Mouse (Mus musculus) G1E-ER4 (cell line): ENCODE measurements around the gene Gmds. TPM values are rescaled to one million over a fixed set of nuclear protein-coding genes. Genes with fewer than 3 reads are reported as not detected.

Experiments
- GATA1 ChIP-seq: IDR thresholded peaks from one replicate; pipeline ENCODE4 v1.8.0; 2012; ENCODE audit warnings: low read length, inconsistent platforms
- polyA plus RNA-seq: library from polyadenylated mRNA; stranded (reverse); fragments of >175 nt; gene quantifications from 2 replicates; pipeline ENCODE4 v1.2.3, GENCODE M21; 2012

Gene Gmds
- polyA plus RNA-seq, 1 experiment = 56.1 TPM

GRCm38 (mm10) chr13:31810693-31811541 lies 527.6 kb downstream of the Gmds start:
- TF ChIP-seq GATA1 = no peak

DNA sequence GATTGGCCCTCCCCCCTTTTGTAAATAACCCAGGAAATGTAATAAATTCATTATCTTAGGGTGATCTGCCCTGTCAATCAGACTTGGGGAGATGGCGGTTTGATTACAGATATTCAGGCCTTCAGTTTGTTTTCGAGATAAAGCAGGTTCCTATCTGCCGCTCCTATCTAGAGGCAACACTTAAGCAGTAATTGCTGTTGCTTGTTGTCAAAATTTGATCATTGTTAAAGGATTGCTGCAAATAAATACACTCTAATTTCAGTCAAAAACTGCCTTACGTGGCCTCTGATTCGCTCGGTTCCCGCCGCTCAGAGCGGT lies 528.2 kb downstream of the Gmds start:
- no peak for TF ChIP-seq GATA1

DNA sequence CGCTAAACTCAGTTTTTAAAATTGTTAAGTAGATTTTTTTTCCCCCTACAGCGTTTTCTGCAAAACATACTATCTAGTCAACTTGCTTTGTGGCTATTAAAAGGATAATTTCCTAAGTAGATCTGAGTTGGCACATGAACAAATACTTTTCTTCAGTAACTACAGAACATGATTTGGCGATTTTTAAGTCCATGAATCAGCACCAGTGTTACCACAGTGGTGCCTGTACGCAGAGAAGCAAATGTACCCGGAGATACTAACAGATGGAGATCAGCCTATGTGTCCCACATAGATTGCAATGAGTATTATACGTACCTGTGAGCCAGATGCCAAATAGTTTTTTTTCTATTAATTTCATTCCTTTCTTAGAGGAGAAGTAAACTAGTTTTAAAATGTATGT lies 528.8 kb downstream of the Gmds start:
- TF ChIP-seq GATA1 = no peak

DNA sequence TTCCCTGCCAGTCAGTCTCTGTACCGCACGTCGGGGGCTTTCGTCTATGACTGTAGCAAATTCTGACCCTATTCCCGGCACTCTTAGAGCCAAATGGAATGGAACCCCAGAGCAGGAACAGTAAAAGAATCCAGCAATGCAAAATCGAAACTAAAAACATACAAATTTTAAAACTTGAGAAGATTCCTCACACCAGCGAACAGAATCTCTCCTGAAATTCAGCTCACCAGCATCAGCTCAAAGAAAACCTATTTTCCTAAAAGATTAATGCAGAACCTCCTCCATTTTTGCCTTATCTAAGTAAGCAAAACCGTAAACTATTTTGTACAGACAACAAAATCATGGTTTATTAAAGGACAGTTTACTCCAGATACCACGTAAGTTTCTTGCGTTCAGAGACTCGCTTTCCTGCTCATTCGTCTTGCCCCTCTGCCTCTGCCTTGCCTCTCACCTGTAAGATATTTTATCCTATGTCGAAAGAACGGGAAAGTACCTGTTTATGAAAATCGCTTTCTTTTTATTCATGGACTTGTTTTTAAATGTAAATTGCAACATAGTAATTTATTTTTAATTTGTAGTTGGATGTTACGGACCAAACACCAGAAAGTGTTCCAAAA lies 529.6 kb downstream of the Gmds start:
- TF ChIP-seq GATA1 = no peak

DNA sequence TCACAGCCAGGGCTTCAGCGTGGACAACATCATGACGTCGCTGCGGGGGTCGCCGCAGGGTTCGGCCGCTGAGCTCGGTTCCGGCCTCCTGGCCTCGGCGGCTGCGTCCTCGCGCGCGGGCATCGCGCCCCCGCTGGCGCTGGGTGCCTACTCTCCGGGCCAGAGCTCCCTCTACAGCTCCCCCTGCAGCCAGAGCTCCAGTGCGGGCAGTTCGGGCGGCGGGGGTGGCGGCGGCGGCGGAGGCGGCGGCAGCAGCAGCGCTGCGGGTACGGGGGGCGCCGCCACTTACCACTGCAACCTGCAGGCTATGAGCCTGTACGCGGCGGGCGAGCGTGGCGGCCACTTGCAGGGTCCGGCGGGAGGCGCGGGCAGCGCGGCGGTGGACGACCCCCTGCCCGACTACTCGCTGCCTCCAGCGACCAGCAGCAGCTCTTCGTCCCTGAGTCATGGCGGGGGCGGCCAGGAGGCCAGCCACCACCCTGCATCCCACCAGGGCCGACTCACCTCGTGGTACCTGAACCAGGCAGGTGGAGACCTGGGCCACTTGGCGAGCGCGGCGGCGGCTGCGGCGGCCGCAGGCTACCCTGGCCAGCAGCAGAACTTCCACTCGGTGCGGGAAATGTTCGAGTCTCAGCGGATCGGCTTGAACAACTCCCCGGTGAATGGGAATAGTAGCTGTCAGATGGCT lies 530.3 kb downstream of the Gmds start:
- TF ChIP-seq GATA1 = no peak

DNA sequence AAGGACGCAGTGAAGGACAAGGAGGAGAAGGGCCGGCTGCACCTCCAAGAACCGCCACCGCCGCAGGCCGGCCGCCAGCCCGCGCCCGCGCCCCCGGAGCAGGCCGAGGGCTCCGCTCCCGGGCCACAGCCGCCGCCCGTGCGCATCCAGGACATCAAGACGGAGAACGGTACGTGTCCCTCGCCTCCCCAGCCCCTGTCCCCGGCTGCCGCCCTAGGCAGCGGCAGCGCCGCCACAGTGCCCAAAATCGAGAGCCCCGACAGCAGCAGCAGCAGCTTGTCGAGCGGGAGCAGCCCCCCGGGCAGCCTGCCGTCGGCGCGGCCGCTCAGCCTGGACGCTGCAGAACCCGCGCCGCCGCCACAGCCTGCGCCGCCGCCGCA lies 530.8 kb downstream of the Gmds start:
- no peak for TF ChIP-seq GATA1

DNA sequence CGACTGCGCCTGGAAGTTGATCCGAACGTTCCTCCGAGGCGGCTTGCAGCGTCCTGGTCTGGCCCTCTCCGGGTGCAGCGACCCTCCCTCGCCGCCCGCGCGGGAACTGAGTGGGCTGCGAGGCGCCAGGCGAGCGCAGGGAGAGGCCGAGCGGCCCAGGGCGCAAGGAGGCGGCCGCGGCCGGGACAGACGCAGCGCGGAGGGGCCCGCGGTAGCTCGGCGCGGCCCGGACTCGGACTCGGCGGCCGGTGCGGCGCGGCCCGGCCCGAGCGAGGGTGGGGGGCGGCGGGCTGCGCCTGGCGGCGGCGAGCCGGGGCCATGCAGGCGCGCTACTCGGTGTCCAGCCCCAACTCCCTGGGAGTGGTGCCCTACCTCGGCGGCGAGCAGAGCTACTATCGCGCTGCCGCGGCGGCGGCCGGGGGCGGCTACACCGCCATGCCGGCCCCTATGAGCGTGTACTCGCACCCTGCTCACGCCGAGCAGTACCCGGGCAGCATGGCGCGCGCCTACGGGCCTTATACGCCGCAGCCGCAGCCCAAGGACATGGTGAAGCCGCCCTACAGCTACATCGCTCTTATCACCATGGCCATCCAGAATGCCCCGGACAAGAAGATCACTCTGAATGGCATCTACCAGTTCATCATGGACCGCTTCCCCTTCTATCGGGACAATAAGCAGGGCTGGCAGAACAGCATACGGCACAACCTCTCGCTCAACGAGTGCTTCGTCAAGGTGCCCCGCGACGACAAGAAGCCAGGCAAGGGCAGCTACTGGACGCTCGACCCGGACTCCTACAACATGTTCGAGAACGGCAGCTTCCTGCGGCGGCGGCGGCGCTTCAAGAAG lies 531.4 kb downstream of the Gmds start:
- no peak for TF ChIP-seq GATA1

GRCm38 (mm10) chr13:31806428-31806832 lies 532.1 kb downstream of the Gmds start, which contains the start of gene Foxc1:
Foxc1 (plus strand) TSS chr13:31806633.
- TF ChIP-seq GATA1 = no peak

DNA sequence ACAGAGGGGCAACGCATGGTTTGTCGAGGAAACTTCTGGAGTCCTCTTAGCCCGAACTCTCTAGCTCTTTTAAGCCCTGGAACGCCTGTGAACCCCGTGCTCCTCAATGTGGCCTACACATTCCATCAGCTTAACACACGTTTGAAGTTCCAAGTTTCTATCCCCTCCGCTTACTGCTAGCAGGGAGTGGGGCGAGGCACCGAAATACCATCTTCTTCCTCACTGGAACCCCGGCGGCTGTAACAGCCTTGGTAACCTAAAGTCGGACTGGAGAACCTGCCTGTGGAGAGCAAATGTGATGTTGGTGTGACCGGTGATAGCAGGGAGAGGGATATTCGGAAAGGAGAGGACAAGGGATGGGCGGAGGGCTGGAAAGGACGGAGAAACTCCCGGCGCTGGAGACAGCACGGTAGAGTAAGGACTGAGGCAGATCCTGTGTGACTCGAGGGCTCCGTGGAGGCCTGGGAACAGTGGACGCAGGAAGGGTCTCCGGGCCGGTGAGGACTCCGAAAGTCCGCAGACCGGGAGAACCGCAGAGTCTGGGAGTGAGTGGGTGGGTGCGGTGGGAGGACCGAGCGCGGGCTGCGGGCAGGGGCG lies 532.6 kb downstream of the Gmds start:
- TF ChIP-seq GATA1 = no peak

- TF ChIP-seq GATA1 = no peak
These were observed 534.0 kb downstream of the Gmds start for GRCm38 (mm10) chr13:31804571-31804970.

GRCm38 (mm10) chr13:31803166-31804093 lies 535.1 kb downstream of the Gmds start:
- TF ChIP-seq GATA1 = no peak

DNA sequence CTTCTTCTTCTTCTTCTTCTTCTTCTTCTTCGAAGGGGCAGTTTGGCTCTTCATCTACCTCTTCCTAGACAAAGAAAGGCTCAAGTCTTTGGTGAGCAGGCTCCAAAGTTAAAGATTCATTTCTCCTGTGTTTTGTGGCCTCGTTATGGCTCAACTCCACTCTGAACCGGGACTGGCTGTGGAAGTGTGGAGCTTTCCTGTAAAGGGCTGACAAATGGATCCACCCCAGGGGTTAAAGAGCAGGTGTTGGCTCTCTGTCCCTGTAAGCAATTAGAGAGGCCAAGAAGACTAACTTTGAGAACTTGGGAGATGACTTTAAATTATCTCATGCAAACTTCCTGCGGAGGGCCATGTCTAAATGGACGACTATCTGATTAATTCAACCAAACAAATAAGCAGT lies 536.1 kb downstream of the Gmds start:
- TF ChIP-seq GATA1 = no peak

DNA sequence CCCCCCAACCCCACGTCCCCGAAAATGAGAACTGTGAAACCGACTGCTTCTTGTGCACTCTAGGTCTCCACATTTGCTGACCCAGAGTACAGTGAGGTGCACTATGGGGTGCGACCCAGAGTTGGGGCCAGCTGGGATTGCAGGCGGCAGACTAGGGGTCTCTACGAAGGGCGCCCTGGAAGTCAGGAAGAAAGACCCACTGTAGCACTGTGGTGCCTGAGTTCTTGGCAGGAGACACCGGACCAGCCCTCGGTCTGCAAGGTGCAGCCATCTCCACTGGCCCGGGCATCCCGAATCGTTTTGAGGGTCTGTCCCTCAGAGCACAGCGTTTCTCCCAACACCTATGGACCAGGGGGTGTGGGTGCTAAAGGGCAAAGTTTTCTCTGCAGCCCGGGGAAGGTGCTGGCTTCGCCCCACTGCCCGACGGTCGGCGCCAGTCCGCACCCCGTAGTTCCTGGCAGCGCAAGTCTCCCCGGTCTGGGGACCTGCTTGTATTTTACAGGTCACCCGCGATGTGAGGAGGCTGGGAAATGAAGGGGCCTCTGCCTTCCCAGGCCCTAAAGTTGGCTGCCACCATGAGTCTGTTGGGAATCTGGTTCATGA lies 536.7 kb downstream of the Gmds start:
- no peak for TF ChIP-seq GATA1
